Mouse (Mus musculus): Measurements from ENCODE around the gene Gm28576. TPM values are rescaled to one million over a fixed set of nuclear protein-coding genes. Genes with fewer than 3 reads are reported as not detected.

The Gm28576 gene
- polyA plus RNA-seq (2015; fragmentation: Illumina TruSeq; extraction: RNeasy Lipid Tissue Mini Kit (QIAGEN cat#74804); ENCODE audit: low read depth, low replicate concordance), result not detected

GRCm38 (mm10) chrY:7722641-7723040 is at the start of gene Gm28576:
TSS of gene Gm28576 (plus strand) at chrY:7722941.

Other genes with a start within 250 kb of the Gm28576 start
- gene Gm20826, start 84.5 kb upstream of the Gm28576 start, polyA plus RNA-seq (2015; fragmentation: Illumina TruSeq; extraction: RNeasy Lipid Tissue Mini Kit (QIAGEN cat#74804); ENCODE audit: low read depth, low replicate concordance), result not detected

Data from brain, adult 10 weeks (tissue).